Mouse (Mus musculus) right cerebral cortex, postnatal 4 days (tissue): Measurements from ENCODE around the gene Grk4.
"Not testable (repeated sequence)": the region's sequence is repeated elsewhere in the genome, so short reads cannot be mapped to it uniquely, and the experiment has no call there.

ENCODE experiments used
- DNase-seq: peaks from one replicate; pipeline ENCODE4 v3.0.0-alpha.2; 2022

Gene Grk4

DNA sequence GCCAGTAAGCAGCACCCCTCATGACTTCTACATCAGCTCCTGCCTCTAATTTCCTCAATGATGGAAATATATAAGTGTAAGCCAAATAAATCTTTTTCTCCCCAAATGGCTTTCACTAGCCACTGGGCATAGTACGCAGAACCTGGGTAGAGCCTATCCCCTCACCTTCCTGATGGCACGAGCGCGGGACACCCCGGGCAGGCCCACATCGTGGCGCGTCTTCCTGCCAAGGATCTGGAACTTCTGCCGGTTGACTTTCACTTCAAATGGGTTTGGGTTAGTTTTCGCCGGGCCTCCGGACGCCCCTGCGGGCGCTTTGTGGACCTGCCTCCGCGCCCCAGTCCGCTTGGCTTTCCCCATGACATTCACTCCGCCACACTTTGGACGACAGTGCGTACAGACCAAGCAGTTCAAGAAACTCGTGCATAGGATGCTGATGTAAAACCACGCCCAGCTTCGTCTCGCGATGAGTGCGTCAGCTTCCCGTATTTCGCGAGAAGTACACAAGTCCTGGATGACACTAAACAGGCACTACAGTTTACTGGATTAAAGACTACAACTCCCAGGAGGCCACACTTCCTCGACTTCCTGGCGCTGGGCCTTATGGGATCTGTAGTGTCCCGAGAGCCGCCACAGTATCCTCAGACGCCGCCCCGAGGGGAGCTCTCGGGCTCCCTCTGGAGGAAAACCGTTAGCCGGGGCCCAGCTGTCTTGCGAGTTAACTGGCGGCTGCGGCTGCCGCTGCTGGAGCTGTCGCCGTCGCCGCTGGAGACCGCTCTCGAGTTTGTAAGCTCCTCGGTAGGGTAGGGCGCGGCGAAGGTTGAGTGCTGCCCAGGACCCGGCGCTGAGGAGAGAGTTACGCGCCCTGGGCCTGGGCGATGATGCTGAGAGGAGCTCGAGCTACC lies at the start of gene Grk4, which contains the start of gene Nop14:
Grk4 (plus strand) TSS at position 694 of the 905 bp plus-strand sequence.
Nop14 (minus strand) TSS at position 463 of the 905 bp plus-strand sequence.
- peak; percentile 99 for DNase-seq

DNA sequence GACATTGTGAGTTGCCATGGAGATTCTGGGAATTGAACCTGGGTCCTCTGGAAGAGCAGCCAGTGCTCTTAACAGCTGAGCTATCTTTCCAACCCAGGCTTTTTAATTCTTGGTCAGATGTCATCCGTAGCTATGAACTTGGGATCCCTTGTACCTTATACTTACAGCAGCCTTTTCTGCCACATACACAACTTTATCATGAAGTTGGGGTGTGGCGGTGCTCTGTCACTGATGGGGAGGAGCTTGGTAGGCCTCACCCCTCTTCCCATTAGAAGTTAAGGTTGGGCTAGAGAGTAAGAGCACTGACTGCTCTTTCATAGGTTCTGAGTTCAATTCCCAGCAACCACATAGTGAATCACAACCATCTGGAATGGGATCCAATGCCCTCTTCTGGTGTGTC lies 27.2 kb upstream of the Grk4 start:
- no peak for DNase-seq

DNA sequence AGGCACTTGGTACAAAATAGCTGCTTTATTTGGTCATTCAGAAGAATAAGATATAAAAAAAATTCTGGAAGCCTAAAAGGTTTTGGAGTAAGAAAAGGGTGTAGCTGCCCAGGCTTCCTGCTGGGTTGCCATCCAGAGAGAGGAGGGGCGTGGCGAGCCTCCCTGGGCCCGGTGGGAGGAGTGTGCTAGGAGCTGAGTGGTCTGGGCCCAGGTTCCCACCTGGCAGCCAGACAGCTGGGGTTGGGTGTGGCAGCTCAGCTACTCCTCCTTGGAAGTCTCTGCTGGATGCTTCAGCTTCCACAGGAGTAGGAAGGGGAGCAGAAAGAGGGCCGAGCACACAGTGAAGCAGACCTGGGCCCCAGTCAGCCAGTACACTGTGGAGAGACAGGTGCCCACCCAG lies 26.5 kb upstream of the Grk4 start:
- no peak for DNase-seq

DNA sequence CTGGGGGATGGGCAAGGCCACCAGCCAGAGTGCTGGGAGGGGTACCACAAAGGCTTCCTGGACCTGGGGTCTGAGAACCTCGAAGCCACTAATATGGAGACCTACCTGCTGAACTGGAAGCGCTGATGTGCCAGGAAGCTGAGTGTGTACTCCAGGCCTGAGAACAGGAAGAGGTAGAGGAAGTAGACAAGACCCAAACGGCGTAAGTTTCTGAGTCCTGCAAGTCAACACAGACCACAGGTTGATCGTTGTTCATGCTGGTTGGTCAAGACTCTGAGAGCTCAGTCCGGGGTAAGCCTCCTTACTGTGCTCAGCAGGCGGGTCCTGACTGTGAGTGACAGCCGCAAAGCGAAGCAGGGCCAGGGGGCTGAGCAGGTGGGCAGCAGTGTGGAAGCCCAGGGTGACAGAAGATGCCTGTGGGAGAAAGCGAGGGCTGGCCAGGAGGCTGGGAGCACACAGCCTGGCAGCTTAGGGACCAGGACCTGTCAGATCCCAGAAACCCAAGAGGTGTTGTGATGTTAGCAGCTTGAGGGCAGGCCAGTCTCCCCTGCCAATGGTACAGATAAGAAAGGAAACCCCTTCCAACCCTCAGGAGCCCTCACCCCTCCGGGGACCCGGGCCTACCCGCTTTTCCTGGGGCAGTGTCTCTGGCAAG lies 25.3 kb upstream of the Grk4 start:
- DNase-seq: no peak

DNA sequence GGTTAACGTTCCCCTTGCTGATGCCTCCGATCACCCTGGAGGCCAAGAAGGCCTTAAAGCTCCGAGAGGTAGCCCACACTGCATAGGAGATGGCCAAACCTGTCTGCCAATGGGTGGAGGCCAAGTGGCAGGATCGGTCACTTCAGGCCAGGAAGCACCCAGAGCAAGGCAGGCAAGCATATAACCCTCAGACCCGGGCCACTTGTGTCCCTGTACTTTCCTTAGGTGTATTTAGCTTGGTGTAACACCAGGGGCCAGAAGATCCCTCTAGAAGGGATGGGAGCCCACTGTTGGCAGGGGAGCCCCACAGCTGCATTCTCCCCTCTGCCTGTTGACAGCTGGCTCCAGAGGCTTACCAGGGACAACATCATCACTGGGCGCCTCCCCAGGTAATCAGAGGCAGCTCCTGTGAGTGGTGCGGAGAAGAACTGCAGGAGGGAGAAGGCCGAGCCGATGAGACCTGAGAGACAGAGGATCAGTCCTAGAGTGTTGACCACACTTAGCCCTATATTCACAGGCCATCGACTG lies 24.4 kb upstream of the Grk4 start:
- peak; percentile 8 for DNase-seq

DNA sequence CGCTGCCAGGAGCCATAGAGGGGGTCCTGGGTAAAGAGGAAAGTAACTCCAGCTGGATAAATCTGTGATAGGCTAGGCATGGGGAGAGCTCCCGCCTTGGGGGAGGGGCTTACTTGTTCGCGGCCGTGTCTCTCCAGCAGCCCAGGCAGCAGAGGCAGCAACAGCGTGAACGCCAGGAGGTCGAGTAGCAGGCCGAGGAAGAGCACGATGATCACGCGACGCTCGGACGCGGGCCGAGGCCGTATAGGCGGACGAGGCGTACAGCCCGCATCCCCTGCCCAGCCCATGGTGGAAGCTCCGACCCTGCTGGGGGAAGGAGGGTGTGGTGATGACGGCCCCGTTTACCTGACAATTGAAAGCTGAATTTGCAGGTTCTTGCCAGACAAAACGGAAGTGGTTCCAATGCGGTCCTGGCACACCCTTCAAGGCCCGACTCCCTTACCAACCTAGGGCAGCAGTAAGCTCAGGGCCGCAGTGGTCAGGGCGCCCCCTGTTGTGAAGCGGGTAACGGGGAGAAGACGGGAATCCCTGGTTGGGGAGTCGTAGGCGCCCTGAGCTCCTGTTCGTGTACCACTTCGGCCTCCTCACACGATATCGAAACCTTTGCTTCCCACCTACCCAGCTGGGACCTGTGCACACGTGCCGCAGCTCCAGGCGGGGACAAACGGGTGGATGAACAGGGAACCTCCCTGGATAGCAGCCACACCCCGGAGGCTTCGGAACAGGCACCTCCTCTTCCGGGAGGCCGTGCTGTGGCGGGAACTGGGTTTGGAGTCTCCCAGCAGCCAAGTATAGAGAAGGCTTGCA lies 23.5 kb upstream of the Grk4 start, which contains the start of gene Mfsd10:
Mfsd10 (minus strand) TSS at position 732 of the 807 bp plus-strand sequence.
- DNase-seq: peak; percentile 82

DNA sequence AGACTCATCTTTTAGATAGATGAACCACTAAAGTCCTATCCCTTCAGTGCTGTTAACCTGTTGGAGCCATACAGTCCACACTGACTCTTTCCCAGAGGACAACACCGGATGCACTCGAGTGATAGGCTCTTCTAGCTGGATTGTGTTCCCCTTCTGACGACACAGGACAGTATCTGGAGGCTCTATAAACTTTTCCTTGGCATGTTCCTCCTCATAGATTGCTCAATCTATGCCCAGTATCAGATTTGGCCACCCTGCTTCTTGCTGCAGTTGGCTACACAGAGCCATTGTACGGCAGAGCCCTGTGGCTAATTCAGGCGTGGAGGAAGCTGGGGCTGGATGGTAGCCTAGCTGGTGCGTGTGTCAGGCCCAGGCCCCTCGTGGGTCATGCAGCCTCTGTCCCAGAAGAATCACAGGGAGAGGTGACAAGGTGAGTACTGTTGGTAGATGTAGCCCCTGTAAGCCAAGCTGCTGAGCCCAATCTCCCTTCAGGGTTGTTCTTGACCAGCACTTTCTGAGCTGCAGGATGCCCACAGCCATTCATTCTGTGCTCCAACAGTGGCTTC lies 22.5 kb upstream of the Grk4 start:
- DNase-seq: no peak

DNA sequence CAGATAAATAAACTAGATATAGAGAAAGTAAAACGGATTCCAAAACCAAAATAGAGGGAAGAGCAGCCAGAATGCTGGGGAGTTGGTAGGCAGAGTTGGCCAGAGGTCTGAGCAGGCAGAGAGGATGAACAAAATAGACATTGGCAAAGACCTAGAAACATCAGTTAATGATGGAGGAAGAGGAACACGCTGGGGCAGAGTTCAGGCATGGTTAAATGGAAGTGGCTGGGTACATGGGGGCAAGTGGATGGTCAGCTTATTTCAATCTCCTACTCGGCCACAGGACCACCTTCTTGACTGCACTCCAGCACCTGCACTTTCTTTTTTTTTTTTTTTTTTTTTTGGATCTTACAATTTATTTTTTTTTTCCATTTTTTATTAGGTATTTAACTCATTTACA lies 18.2 kb upstream of the Grk4 start:
- no peak for DNase-seq

DNA sequence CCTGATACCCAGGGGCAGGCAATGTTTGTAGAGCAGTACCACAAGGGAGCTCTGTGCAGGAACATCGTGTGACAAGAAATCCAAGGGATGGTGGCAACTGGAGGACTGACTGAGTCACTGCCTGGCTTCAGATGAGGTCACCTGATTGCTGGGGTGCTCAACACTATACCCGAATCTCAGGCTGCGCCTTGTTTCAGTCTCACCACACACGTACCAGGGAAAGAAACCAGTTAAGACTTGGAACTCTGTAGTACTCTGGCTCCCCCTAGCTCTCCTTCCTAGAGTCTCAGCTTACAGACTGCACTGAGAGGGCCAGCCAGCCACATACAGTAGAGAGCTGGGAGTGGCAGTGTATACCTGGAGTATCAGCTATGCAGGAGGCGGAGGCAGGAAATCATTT lies 17.2 kb upstream of the Grk4 start:
- peak; percentile 29 for DNase-seq

DNA sequence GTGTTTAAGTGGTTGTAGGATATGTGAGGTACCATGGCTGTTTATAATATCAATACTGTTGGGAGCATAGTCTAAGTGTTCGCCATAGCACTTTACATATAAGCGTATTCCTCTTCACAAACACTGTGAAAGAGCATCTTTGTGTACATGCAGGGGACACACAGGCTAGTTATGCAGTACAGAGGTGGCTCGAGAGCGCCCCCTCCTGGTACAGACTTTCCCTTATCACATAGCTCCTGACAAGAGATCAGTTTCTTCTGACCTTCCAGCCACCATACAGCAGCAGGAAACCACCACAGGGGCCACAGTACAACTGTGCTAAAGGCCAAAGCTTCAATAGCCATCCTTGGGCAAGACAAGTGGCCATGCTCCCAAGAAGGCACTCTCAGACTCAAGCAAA lies 12.6 kb upstream of the Grk4 start:
- DNase-seq: peak; percentile 69

DNA sequence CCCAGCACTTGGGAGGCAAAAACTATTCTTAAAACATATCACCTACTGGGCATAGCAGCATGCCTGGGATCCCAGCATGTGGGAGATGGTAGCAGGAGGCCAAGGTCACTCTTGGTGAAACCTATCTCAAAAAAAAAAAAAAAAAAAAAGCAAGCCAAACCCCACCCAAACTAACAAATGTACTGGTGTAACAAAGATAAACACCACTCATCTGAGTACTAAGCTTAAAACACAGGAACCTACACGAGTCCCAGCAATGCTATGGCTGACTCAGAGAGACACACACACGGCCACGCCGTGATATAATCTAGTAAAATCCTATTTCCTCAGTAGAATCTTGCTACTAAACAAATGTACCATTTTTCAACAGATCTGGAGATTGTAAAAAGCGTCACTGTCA lies 7.2 kb upstream of the Grk4 start:
- DNase-seq: no peak

DNA sequence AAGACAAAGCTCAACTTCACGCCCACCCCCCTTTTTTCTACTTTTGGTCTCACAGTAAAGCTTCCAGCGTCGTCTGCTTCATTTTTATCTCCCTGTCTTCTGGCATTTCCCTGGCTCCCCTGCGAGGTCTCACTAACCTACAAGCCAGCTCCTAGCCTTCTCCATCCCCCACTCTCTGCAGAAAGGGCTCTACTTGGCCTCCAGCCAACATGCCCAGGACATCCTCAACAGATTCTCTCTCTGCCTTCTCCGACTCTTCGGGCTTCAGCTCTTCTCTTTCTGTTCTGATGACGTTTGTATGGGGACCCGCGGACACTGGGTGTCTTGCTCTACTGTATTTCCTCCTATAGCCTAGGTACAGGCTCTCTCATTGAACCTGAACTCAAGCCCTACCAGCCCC lies 5.3 kb upstream of the Grk4 start:
- DNase-seq: no peak

DNA sequence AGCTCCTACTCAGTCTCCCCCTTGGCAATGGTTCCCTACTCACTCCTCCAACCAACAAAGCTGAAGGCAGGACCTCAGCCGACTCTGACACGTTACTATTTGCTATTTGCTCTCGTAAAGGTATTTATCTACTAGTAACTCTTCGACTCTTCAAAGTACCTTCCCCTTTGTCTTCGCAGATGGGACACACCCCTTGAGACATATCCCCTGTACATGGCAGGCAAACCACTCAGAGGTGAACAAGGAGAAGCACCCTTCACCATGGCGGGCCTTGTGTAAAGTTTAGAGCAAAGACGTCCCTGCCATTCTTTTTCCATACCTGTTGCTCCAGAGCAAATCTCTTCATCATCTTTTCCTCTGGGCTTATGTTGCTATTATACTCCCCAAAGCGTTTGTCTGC lies 2.6 kb upstream of the Grk4 start:
- DNase-seq: no peak

DNA sequence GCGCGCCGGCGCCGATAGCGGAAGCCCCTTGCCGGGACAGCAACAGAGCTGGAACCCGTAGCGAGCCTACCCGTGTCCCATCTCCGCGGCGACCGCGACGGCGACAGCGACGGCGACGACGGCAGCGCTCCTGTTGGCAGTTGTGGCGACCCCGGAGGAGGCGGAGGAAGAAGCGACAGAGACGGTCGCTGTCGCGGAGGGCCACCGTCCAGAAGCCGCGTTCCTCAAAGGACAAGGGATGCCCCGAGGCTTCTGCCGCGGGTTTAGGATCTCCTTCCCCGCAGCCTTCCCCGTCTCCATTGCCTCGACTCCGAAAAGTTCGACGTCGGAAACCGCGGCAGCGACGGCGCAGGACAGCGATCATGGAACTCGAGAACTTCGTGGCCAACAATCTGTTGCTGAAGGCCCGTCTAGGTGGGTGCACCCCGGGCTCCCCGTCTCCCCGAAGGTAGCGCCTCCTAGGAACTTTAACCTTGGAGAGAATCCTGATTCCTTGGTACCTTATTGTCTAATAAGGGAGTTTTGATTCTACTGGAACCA lies 482 bp downstream of the Grk4 start:
- DNase-seq: no peak

DNA sequence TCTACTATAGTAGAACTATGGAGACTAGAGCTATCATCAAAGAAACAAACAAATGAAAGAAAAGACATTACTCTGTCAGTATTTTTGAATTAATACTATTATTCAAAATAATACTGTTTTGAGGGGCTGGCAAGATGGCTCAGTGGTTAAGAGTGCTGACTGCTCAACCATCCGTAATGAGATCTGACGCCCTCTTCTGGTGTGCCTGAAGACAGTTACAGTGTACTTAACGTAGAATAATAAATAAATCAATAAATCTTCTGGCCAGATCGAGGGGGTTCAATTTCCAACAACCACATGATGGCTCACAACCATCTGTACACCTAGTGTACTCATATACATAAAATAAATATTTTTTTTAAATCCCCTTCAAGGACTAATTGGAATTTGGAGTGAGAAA lies 1.7 kb downstream of the Grk4 start:
- DNase-seq: no peak

DNA sequence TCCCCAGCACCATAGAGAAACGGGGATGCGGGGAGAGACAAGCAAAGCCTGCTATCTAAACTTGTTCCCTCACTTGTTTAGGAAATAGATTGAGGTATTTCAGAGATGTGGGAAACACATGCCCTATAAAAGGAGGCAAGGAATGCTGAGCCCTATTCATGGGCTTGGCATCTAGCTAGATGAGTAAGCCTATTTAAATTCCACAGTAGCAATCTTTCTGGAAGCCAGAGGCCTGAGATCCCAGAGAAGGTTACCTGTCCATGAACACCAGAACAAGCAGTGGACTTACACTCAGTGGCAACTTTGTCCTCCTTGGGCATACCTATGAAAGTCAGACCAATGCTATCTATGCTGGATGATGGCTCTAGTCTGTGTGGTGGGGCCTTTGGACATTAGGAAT lies 3.1 kb downstream of the Grk4 start:
- DNase-seq: no peak

DNA sequence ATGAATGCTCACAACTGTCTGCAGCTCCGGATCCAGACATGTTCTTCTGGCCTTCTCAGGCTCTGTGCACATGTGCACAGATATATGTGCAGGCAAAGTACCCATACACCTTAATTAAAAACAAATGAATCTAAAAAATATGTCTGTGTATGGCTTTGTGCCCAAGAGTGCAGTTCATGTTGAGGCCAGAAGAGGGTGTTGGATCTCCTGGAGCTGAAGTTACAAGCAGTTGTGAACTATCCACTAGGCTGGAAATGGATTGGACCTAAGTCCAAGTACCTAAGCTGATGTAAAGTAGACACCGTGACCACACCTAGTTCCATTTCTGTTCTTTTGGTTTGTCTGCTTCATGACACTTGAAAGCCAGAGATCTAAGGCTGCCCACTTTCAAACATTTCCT lies 9.3 kb downstream of the Grk4 start:
- DNase-seq: no peak

DNA sequence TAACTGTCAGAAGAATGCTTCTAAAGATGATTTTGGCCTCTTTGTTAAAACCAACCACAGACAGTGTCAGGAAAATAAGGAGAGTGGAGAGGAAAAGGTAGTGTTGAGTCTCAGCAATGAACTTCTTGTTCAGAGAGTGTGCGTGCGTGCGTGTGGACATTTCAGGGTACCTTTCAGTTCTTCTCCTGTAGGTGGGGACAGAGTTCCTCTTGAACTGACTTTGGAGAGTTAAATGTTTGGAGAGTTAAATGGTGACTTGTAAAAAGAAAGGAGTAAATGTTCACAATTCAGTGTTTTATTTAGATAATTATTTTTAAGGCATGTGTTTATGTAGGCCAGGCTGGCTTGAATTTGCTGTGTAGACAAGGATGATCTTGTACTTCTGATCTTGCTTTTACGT lies 10.1 kb downstream of the Grk4 start:
- no peak for DNase-seq

DNA sequence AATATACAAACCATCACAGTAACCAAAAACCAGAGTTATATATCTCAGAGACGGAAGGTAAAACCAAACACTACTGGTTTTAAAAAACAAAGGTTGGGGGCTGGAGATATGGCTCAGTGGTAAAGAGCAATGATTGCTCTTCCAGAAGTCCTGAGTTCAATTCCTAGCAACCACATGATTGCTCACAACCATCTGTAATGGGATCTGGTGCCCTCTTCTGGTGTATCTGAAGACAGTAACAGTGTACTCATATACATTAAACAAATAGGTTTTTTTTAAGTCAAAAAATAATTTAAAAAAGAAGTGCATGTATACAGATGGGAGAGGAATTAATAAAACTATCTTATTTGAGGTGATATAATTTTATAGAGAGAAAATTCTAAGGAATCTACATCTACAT lies 29.7 kb downstream of the Grk4 start:
- DNase-seq: no peak

DNA sequence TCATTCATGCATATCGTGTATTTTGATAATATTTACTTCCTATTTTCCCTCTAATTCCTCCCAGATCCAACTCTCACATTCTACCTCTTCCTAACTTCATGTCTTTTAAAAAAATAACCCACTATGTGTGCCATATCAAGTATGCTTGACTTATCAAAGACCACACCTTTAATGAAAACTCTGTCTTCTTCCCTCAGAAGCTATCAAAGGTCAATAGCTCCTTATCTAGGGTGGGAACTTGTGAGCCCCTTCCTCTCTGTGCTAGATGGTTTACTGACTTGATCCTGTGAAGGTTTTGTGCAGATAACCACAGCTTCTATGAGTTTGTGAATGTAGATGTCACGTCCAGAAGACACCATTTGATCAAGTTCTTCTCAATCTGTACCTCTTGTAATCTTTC lies 32.6 kb downstream of the Grk4 start:
- DNase-seq: no peak

DNA sequence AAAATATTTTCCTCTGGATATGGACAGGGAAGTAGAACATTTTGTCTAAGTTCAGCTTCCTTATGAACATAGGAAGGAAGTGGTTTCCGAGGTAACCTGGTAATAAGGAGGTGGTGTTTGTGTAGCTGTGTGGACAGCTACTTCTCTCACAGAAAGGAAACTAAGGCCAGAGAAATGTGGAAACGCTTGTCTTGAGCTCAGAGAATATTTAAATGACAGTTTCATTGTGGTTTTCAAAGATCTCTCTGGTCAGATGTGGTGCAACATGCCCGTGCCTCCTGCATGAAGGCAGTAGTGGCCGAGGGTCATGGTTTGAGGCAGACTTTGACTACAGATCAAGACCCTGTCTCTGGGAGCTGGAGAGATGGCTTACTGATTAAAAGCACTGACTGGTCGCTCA lies 35.3 kb downstream of the Grk4 start:
- no peak for DNase-seq

DNA sequence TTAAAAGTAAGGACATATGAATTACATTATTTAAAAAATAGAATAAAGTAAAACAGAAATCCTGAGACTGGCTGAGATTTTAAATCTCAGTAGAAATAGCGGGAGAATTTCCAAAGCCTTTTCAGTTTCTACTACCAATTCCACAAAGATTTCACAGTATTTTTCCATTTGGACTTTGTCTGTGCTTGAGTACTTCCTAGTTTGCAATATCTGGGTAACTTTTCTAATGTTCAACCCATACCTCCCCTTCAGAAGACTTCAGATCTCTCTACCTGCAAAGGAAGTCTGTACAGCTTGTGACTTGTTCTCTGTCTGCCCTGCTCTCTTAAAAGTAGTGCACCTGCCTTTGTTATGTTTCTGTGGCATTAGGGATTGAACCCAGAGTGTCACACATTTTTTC lies 48.3 kb downstream of the Grk4 start:
- no peak for DNase-seq

DNA sequence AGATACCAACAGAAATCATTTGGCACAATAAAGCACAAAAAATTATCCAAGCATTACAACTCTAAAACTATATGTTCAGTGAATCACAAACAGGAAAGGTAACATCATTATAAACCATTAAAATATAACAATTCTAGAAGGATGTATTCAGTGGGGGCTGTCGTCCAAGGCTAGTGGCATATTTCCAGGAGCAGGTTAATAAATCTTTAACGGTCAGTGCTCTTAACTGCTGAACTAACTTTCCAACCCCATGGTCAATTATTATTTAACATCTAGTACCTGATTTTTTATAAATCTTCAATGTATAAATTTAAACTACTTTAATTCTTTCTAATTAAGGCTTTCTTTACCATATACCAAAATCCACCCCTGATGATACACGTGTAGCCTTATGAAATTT lies 54.2 kb downstream of the Grk4 start:
- not testable (repeated sequence) for DNase-seq
